Mouse (Mus musculus) small intestine, adult 2 months (tissue): ENCODE results near the gene Kdm6b.

ENCODE experiments used
- CTCF ChIP-seq: fragments of 200-500 bp; IDR thresholded peaks from 2 replicates; pipeline ENCODE4 v1.5.1; 2012; ENCODE audit warnings: low read depth, mild to moderate bottlenecking, control low read depth, inconsistent platforms, low read length, moderate library complexity, mixed read lengths; ENCODE audit not compliant: insufficient replicate concordance, insufficient read length; ENCODE audit errors: extremely low read depth
- POLR2A ChIP-seq: fragments of 200-500 bp; IDR thresholded peaks from 2 replicates; pipeline ENCODE4 v1.6.1; 2012; ENCODE audit warnings: low read depth, mild to moderate bottlenecking, control low read depth, inconsistent platforms, low read length, moderate library complexity

- TF ChIP-seq CTCF, result no peak
- no peak for TF ChIP-seq POLR2A
These were observed 38.8 kb upstream of the Kdm6b start for GRCm38 (mm10) chr11:69452114-69452867.
